Mouse (Mus musculus) liver, embryonic 16.5 days (tissue): ENCODE results near the gene Prss36. TPM values are rescaled to one million over a fixed set of nuclear protein-coding genes. Genes with fewer than 3 reads are reported as not detected.
"Not testable (repeated sequence)": the region's sequence is repeated elsewhere in the genome, so short reads cannot be mapped to it uniquely, and the experiment has no call there.

Source experiments
- ATAC-seq: fragments of 200-750 bp; cut with Nextera tagmentation; 2 replicates; pipeline ENCODE4 v1.8.0; 2017; ENCODE audit warnings: low read depth, mild to moderate bottlenecking, moderate number of reproducible peaks, moderate library complexity
- H3K27ac ChIP-seq: fragments of 300-500 bp; sonication (generic); 2 replicates; pipeline ENCODE4 v1.5.1; 2014; ENCODE audit warnings: mild to moderate bottlenecking, low read length
- H3K27me3 ChIP-seq: fragments of 300-500 bp; sonication (generic); 2 replicates; pipeline ENCODE4 v1.6.1; 2014; ENCODE audit warnings: low read depth, low read length, mixed read lengths; ENCODE audit not compliant: control insufficient read depth, insufficient read depth
- H3K36me3 ChIP-seq: fragments of 300-500 bp; sonication (generic); 2 replicates; pipeline ENCODE4 v1.6.1; 2014; ENCODE audit warnings: mild to moderate bottlenecking; ENCODE audit not compliant: control insufficient read depth, insufficient read depth
- H3K4me1 ChIP-seq: fragments of 300-500 bp; sonication (generic); 2 replicates; pipeline ENCODE4 v1.6.1; 2014; ENCODE audit warnings: low read depth, low read length, mixed read lengths; ENCODE audit not compliant: control insufficient read depth
- H3K4me2 ChIP-seq: fragments of 300-500 bp; sonication (generic); 2 replicates; pipeline ENCODE4 v1.6.1; 2014; ENCODE audit warnings: low read depth, low read length, mixed read lengths
- H3K4me3 ChIP-seq: fragments of 300-500 bp; sonication (generic); 2 replicates; pipeline ENCODE4 v1.5.1; 2014; ENCODE audit warnings: low read depth, mild to moderate bottlenecking, low read length
- H3K9ac ChIP-seq: fragments of 300-500 bp; sonication (generic); 2 replicates; pipeline ENCODE4 v1.6.1; 2014; ENCODE audit warnings: low read depth, low read length
- H3K9me3 ChIP-seq: fragments of 300-500 bp; sonication (generic); replicated peaks from 2 replicates; pipeline ENCODE4 v1.6.1; 2016; ENCODE audit warnings: low read length; ENCODE audit not compliant: control insufficient read depth
- WGBS: fragments of 180-500 bp; shearing (Covaris S2); extraction: QIAGEN DNeasy Blood & Tissue Kit; methylation state at CpG from one replicate; pipeline ENCODE4 v1.1.7; 2014; ENCODE audit not compliant: insufficient replicate concordance; 5-methylcytosine and 5-hydroxymethylcytosine counted together
- polyA plus RNA-seq: library from polyadenylated mRNA; unstranded; fragments of >200 nt; fragmentation: Nextera tagmentation; extraction: Ambion mirVana; gene quantifications from 2 replicates; pipeline ENCODE4 v1.2.1, GENCODE M21; 2015

Gene Prss36
- polyA plus RNA-seq, 1 experiment from 2014 or later = 3.0 TPM

- Histone ChIP-seq H3K36me3 (peaks cover 32% of the 10 kb centered on the region), H3K4me1 (peaks cover 21% of the 10 kb centered on the region), H3K27ac (peak overlapping the region; percentile 95), H3K9ac (peak overlapping the region; percentile 95), H3K4me2 (peak overlapping the region; percentile 90), H3K9me3 (no peaks in the 10 kb centered on the region), H3K27me3 (no peaks in the 10 kb centered on the region), H3K4me3 (peak overlapping the region; percentile 95)
- ATAC-seq = peak; percentile 67
- WGBS = under 1% methylated on average over 42 of the region's 42 CpGs
Observed at GRCm38 (mm10) chr7:127967922-127968828, 21.6 kb upstream of the Prss36 start.

DNA sequence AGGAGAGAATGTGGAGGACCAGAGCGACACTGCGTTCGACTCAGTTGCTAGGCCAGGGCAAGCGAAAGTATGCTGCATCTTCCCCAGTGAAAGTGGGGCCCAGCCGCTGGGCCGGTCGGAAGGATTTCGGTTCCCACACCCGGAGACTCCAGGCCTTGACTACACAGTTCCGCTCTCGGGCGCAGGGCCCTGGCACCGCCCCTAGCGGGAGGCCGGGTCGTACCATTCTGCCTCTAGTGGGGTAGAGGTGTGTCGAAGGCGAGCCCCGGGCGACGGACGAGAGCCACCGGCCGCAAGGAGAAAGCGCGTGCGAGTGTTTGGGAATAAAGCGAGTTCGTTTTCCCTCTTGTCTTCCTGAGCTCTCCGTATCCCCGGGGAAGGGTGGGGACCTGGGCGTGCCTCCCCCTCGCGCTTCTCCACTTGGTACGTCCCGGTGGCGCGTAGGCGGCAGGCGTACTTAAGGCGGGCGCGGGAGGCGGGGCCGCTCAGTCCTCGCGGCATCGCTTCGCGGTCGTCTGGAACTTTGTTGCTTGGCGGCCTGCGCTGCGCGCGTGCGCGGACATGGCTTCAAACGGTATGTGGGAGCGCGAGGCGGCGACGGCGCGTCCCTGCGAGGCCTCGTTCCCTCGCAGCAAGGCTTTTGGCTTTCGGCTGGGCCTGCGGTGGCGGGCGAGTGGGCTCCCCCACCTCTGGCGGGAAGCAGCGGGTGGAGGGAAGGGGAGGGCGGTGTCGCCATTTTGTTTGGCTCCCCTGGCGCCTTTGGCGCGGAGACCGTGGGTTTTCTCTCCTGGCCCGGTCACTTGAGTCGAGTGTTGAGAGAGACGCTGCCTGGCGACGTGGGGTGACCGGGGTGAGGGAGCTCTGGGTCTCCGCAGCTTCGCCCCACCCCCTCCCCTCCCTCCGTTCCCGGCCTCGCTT lies 20.7 kb upstream of the Prss36 start, which contains the start of gene Fus:
TSS of gene Fus (plus strand) at position 454 of the 918 bp plus-strand sequence.
- peaks cover 24% of the 10 kb centered on the region for H3K36me3 ChIP-seq
- WGBS = under 1% methylated on average over 90 of the region's 92 CpGs

DNA sequence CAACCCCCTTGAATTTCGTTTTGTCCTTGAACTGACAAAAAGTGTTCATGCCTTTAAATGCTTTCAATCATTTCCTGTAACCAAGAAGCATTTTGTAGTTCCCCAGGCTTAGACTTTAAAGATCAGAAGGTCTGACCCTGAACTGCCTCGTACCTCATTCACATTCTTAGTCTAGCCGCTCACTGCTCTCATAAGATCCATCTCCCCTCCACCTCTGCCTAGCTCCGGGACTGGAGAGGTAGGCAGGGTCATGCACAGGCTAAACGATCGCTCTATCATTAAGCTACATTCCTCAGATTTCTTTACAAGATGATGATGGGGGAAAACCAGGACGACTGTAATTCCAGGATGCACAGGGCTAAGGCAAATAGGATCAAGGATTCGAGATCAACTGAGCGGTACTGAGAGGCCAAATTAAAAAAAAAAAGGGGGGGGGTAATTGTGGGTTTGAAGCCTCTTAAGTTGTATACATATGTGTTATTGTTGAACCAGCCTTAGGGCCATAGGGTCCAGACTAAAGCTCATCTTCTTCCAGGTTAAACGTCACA lies 19.9 kb upstream of the Prss36 start:
- Histone ChIP-seq H3K27ac (peak overlapping the region; percentile 95), H3K27me3 (no peaks in the 10 kb centered on the region), H3K4me3 (peak overlapping the region; percentile 95), H3K36me3 (peaks cover 16% of the 10 kb centered on the region), H3K4me2 (peak overlapping the region; percentile 90), H3K9ac (peak overlapping the region; percentile 95), H3K4me1 (peaks cover 17% of the 10 kb centered on the region), H3K9me3 (no peaks in the 10 kb centered on the region)
- 21% methylated on average over 10 of the region's 10 CpGs for WGBS
- no peak for ATAC-seq

More for the DNA sequence above, 20.7 kb upstream of the Prss36 start, which contains the start of gene Fus:
- H3K9me3 ChIP-seq = no peaks in the 10 kb centered on the region
- peak within 1 kb of the TSS; percentile 90 for H3K4me2 ChIP-seq
- peak; percentile 93 for ATAC-seq
- H3K4me3 ChIP-seq = peak within 1 kb of the TSS; percentile 95
- no peaks in the 10 kb centered on the region for H3K27me3 ChIP-seq
- peak within 1 kb of the TSS; percentile 95 for H3K27ac ChIP-seq
- H3K9ac ChIP-seq = peak within 1 kb of the TSS; percentile 95
- H3K4me1 ChIP-seq = peaks cover 17% of the 10 kb centered on the region

GRCm38 (mm10) chr7:127959364-127959763 lies 12.8 kb upstream of the Prss36 start:
- no peak overlapping the region for H3K9ac ChIP-seq
- no peak overlapping the region for H3K4me3 ChIP-seq
- H3K4me1 ChIP-seq = no peaks in the 10 kb centered on the region
- no peaks in the 10 kb centered on the region for H3K27me3 ChIP-seq
- H3K4me2 ChIP-seq = no peak overlapping the region
- H3K36me3 ChIP-seq = no peaks in the 10 kb centered on the region
- ATAC-seq = no peak
- 50% methylated on average over 5 of the region's 5 CpGs for WGBS
- H3K27ac ChIP-seq = no peak overlapping the region
- H3K9me3 ChIP-seq = no peaks in the 10 kb centered on the region

GRCm38 (mm10) chr7:127952864-127953581 lies 6.5 kb upstream of the Prss36 start:
- Histone ChIP-seq H3K27ac (no peak overlapping the region), H3K4me2 (no peak overlapping the region), H3K9ac (no peak overlapping the region), H3K9me3 (no peaks in the 10 kb centered on the region), H3K4me3 (no peak overlapping the region), H3K27me3 (no peaks in the 10 kb centered on the region), H3K36me3 (no peaks in the 10 kb centered on the region), H3K4me1 (no peaks in the 10 kb centered on the region; the same call in 1 of the 2 replicates)
- no peak for ATAC-seq
- whole genome bisulfite sequencing = 23% methylated on average over 13 of the region's 13 CpGs

GRCm38 (mm10) chr7:127944614-127945013 lies 1.9 kb downstream of the Prss36 start:
- Histone ChIP-seq H3K27ac (no peak overlapping the region), H3K9ac (no peak overlapping the region), H3K4me2 (no peak overlapping the region), H3K4me1 (no peaks in the 10 kb centered on the region; the same call in 1 of the 2 replicates), H3K36me3 (no peaks in the 10 kb centered on the region), H3K4me3 (no peak overlapping the region), H3K27me3 (peaks cover 20% of the 10 kb centered on the region), H3K9me3 (no peaks in the 10 kb centered on the region)
- 19% methylated on average over 23 of the region's 23 CpGs for WGBS
- ATAC-seq = no peak

DNA sequence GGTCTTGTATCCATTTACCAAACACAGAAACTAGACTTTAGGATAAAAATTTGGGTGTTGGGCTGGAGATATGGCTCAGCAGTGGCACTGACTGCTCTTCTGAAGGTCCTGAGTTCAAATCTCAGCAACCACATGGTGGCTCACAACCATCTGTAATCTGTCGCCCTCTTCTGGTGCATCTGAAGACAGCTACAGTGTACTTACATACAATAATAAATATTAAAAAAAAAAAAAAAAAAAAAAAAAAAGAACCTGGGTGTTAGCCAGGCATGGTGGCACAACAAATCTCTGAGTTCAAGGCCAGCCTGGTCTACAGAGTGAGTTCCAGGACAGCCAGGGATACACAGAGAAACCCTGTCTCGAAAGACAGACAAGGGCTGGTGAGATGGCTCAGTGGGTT lies 4.4 kb downstream of the Prss36 start:
- H3K36me3 ChIP-seq, H3K4me3 ChIP-seq, H3K9ac ChIP-seq, H3K9me3 ChIP-seq, H3K27ac ChIP-seq, H3K4me1 ChIP-seq, H3K4me2 ChIP-seq, ATAC-seq: not testable (repeated sequence)
- WGBS = 32% methylated on average over 2 of the region's 2 CpGs
- H3K27me3 ChIP-seq = peaks cover 20% of the 10 kb centered on the region

GRCm38 (mm10) chr7:127936216-127936884 lies 10.2 kb downstream of the Prss36 start:
- Histone ChIP-seq H3K9ac (peak overlapping the region; percentile 80), H3K4me2 (peak overlapping the region; percentile 99), H3K9me3 (no peaks in the 10 kb centered on the region), H3K27me3 (no peaks in the 10 kb centered on the region), H3K4me1 (peaks cover 17% of the 10 kb centered on the region), H3K36me3 (no peaks in the 10 kb centered on the region), H3K4me3 (peak overlapping the region; percentile 74), H3K27ac (no peak overlapping the region)
- 56% methylated on average over 18 of the region's 18 CpGs for WGBS
- ATAC-seq = no peak
